ENCODE assay signal across 27 mouse cellular contexts in the genomic region with DNA sequence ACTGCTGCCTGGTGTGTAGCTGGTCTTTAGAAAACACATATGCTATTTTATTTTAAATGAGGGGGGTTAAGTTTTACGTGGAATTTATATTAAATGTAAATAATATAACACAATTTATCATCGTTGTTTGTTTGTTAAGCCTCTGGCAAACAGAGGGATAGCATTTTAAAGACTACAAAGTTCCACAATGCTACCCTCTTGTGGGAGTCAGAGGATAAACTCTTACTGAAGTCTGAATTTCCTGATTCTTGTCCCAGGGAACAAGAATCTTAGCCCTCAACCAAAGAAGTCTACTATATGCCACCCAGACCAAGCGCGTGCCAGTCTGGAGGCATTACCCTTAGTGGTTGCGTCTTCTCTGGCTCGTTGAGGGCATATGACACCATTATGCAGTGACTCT. TPM values are rescaled to one million over a fixed set of nuclear protein-coding genes. Genes with fewer than 3 reads are reported as not detected.
A peak's percentile ranks its signal among the peaks of the same experiment; 100 is the strongest.
DNase-seq lines count a peak whose midpoint lies in the region; ATAC-seq and TF ChIP-seq lines count a peak whose summit lies in the region.
"Had no signal": no experiment of that assay in that cellular context is flagged by ENCODE, and none has a peak within 500 bp of the region (broad histone marks: within the 10 kb centered on the region; RNA-seq: fewer than 3 reads in every experiment).

No protein-coding gene starts in this region.

- no peak for DNase-seq in gastrocnemius, adult 2 months
- no peak for DNase-seq in gastrocnemius, adult 18-20 months (ENCODE audit: low spot score)
- DNase-seq in layer of hippocampus, adult 2 months (ENCODE audit: low spot score in 2 of 2): no peak
- DNase-seq in layer of hippocampus, postnatal 25 days (ENCODE audit: extremely low spot score in 1 of 2, low spot score in 1 of 2): no peak
- DNase-seq in midbrain, postnatal 0 days (ENCODE audit: low spot score): no peak
- no peak for DNase-seq in cerebellum, adult 11 months
- DNase-seq in cerebellum, postnatal 14 days: no peak
- DNase-seq: adrenal gland, postnatal 10 days; cerebellum, adult 9-10 months; embryo, embryonic 11 days; gastrocnemius, postnatal 10 days; kidney, adult 11 months; kidney, postnatal 36 days; layer of hippocampus, adult 9-11 months; liver, embryonic 13.5 days; lung, adult 2 months had no signal

- no peak for ATAC-seq in midbrain, postnatal 0 days (ENCODE audit: low FRiP score)
- ATAC-seq in midbrain, embryonic 13.5 days: no peak
- ATAC-seq: CD4-positive, CD25-positive, alpha-beta regulatory T cell, adult 4 months; forebrain, embryonic 15.5 days had no signal

- H3K4me1 ChIP-seq in midbrain, postnatal 0 days (ENCODE audit: insufficient read depth, low read length): no peaks in the 10 kb centered on the region
- peaks cover 8% of the 10 kb centered on the region for H3K4me1 ChIP-seq in midbrain, embryonic 13.5 days (replicated peaks)
- H3K4me1 ChIP-seq: embryonic facial prominence, embryonic 12.5 days; heart, embryonic 10.5 days; heart, embryonic 15.5 days; kidney, embryonic 15.5 days; liver, embryonic 13.5 days; neural tube, embryonic 13.5 days had no signal

- no peaks in the 10 kb centered on the region for H3K36me3 ChIP-seq in midbrain, postnatal 0 days (ENCODE audit: insufficient read depth, low read length)
- no peaks in the 10 kb centered on the region for H3K36me3 ChIP-seq in midbrain, embryonic 13.5 days
- H3K36me3 ChIP-seq: embryonic facial prominence, embryonic 12.5 days; forebrain, embryonic 15.5 days; heart, embryonic 10.5 days; heart, embryonic 15.5 days; kidney, embryonic 15.5 days; limb, embryonic 13.5 days; liver, embryonic 13.5 days; neural tube, embryonic 13.5 days had no signal

- no peak overlapping the region for H3K4me3 ChIP-seq in gastrocnemius, adult 2 months
- no peak overlapping the region for H3K4me3 ChIP-seq in layer of hippocampus, adult 2 months
- no peak overlapping the region for H3K4me3 ChIP-seq in midbrain, postnatal 0 days (ENCODE audit: low read depth, low read length)
- no peak overlapping the region for H3K4me3 ChIP-seq in midbrain, embryonic 13.5 days (replicated peaks)
- H3K4me3 ChIP-seq: embryonic facial prominence, embryonic 12.5 days; forebrain, embryonic 15.5 days; heart, embryonic 10.5 days; heart, embryonic 15.5 days; kidney, embryonic 15.5 days; limb, embryonic 13.5 days; liver, embryonic 13.5 days; neural tube, embryonic 13.5 days had no signal

- no peak overlapping the region for H3K27ac ChIP-seq in gastrocnemius, adult 2 months
- H3K27ac ChIP-seq in layer of hippocampus, adult 2 months: no peak overlapping the region
- no peak overlapping the region for H3K27ac ChIP-seq in midbrain, postnatal 0 days (ENCODE audit: low read depth, low read length)
- no peak overlapping the region for H3K27ac ChIP-seq in midbrain, embryonic 13.5 days
- H3K27ac ChIP-seq: embryonic facial prominence, embryonic 12.5 days; forebrain, embryonic 15.5 days; heart, embryonic 10.5 days; heart, embryonic 15.5 days; kidney, embryonic 15.5 days; limb, embryonic 13.5 days; liver, embryonic 13.5 days; neural tube, embryonic 13.5 days had no signal

- no peak overlapping the region for H3K9ac ChIP-seq in midbrain, postnatal 0 days (replicated peaks; ENCODE audit: low read length, poor library complexity, severe bottlenecking)
- H3K9ac ChIP-seq in midbrain, embryonic 13.5 days (replicated peaks): no peak overlapping the region
- H3K9ac ChIP-seq: embryonic facial prominence, embryonic 12.5 days; forebrain, embryonic 15.5 days; heart, embryonic 15.5 days; kidney, embryonic 15.5 days; limb, embryonic 13.5 days; liver, embryonic 13.5 days; neural tube, embryonic 13.5 days had no signal

- no peak overlapping the region for H3K4me2 ChIP-seq in midbrain, postnatal 0 days (ENCODE audit: low read depth, low read length, poor library complexity, severe bottlenecking)
- no peak overlapping the region for H3K4me2 ChIP-seq in midbrain, embryonic 13.5 days (replicated peaks)
- H3K4me2 ChIP-seq: embryonic facial prominence, embryonic 12.5 days; forebrain, embryonic 15.5 days; heart, embryonic 15.5 days; kidney, embryonic 15.5 days; limb, embryonic 13.5 days; liver, embryonic 13.5 days; midbrain, embryonic 11.5 days; neural tube, embryonic 13.5 days had no signal

- intact Hi-C loops in gastrocnemius, adult 2 months (cut with DNase I): loop anchor here (5.0 kb wide), 1 partner anchor 205 kb away; no protein-coding TSS in a partner anchor

- H3K27me3 ChIP-seq in midbrain, postnatal 0 days (ENCODE audit: insufficient read depth, low read length): no peaks in the 10 kb centered on the region
- peaks cover 9% of the 10 kb centered on the region; the same call in 1 of the 2 replicates for H3K27me3 ChIP-seq in midbrain, embryonic 13.5 days
- H3K27me3 ChIP-seq: embryonic facial prominence, embryonic 12.5 days; forebrain, embryonic 15.5 days; heart, embryonic 15.5 days; kidney, embryonic 15.5 days; limb, embryonic 13.5 days; neural tube, embryonic 13.5 days had no signal

- H3K9me3 ChIP-seq in midbrain, postnatal 0 days (ENCODE audit: low read length): no peaks in the 10 kb centered on the region
- H3K9me3 ChIP-seq in midbrain, embryonic 13.5 days: no peaks in the 10 kb centered on the region
- H3K9me3 ChIP-seq: embryonic facial prominence, embryonic 12.5 days; forebrain, embryonic 15.5 days; heart, embryonic 10.5 days; heart, embryonic 15.5 days; kidney, embryonic 15.5 days; limb, embryonic 13.5 days; liver, embryonic 13.5 days; neural tube, embryonic 13.5 days had no signal

- peak; percentile 32; the same call in 1 of the 2 replicates for TF ChIP-seq CTCF in gastrocnemius, adult 2 months (IDR thresholded peaks at IDR 0.05)
- peak; percentile 68 for TF ChIP-seq CTCF in layer of hippocampus, adult 2 months (conservative IDR thresholded peaks at IDR 0.05)
- TF ChIP-seq CTCF in midbrain, postnatal 0 days (IDR thresholded peaks at IDR 0.05): peak; percentile 37; the same call in 1 of the 2 replicates

- WGBS in midbrain, postnatal 0 days: 87% methylated on average over 6 of the region's 6 CpGs
- WGBS in midbrain, embryonic 13.5 days: 87% methylated on average over 6 of the region's 6 CpGs

RNA-seq across cellular contexts. Expression of a gene that starts 31.2 kb away (rescaled TPM):
- total RNA-seq in gastrocnemius, adult 2 months (2021): 10 to 100 TPM; 66.9 to 86.2 TPM
- 10 to 100 TPM; 65.8 to 67.0 TPM for total RNA-seq in gastrocnemius, adult 18-20 months (2021)
- total RNA-seq in layer of hippocampus, adult 2 months (2021): 10 to 100 TPM; 55.5 to 59.4 TPM
- total RNA-seq in layer of hippocampus, postnatal 25 days (2021): 10 to 100 TPM; 57.8 to 65.9 TPM
- 34.3 and 54.6 TPM in 2 replicates for total RNA-seq in midbrain, postnatal 0 days (2014; rRNA removed)
- polyA plus RNA-seq in midbrain, postnatal 0 days (2015; fragmentation: Nextera tagmentation; extraction: Ambion mirVana): 112 and 124 TPM in 2 replicates
- 124 and 135 TPM in 2 replicates for polyA plus RNA-seq in midbrain, embryonic 13.5 days (2015; fragmentation: Nextera tagmentation; extraction: Ambion mirVana)

RNA-seq across cellular contexts. Expression of a gene that starts 32.2 kb away (rescaled TPM):
- total RNA-seq in gastrocnemius, adult 2 months (2021): not detected
- total RNA-seq in gastrocnemius, adult 18-20 months (2021): not detected
- 1 to 10 TPM in 1 of 2 experiments, under 1 TPM in 1; 0.91 to 1.7 TPM for total RNA-seq in layer of hippocampus, adult 2 months (2021)
- 1 to 10 TPM in 1 of 2 experiments, under 1 TPM in 1; 0.71 to 1.4 TPM for total RNA-seq in layer of hippocampus, postnatal 25 days (2021)
- total RNA-seq in midbrain, postnatal 0 days (2014; rRNA removed): 1.1 and 2.3 TPM in 2 replicates
- 2.1 and 2.2 TPM in 2 replicates for polyA plus RNA-seq in midbrain, postnatal 0 days (2015; fragmentation: Nextera tagmentation; extraction: Ambion mirVana)
- 0.73 and 0.79 TPM in 2 replicates for polyA plus RNA-seq in midbrain, embryonic 13.5 days (2015; fragmentation: Nextera tagmentation; extraction: Ambion mirVana)
- total RNA-seq: gastrocnemius, postnatal 10 days; heart, postnatal 25 days had no signal

RNA-seq across cellular contexts. Expression of a gene that starts 46.5 kb away (rescaled TPM):
- total RNA-seq in gastrocnemius, adult 2 months (2021): 10 to 100 TPM; 25.5 to 25.8 TPM
- 10 to 100 TPM; 23.8 to 26.7 TPM for total RNA-seq in gastrocnemius, adult 18-20 months (2021)
- 10 to 100 TPM; 41.6 to 44.1 TPM for total RNA-seq in layer of hippocampus, adult 2 months (2021)
- total RNA-seq in layer of hippocampus, postnatal 25 days (2021): 10 to 100 TPM; 40.5 to 44.7 TPM
- total RNA-seq in midbrain, postnatal 0 days (2014; rRNA removed): 32.9 and 38.1 TPM in 2 replicates
- 42.6 and 43.6 TPM in 2 replicates for polyA plus RNA-seq in midbrain, postnatal 0 days (2015; fragmentation: Nextera tagmentation; extraction: Ambion mirVana)
- polyA plus RNA-seq in midbrain, embryonic 13.5 days (2015; fragmentation: Nextera tagmentation; extraction: Ambion mirVana): 71.6 and 73.0 TPM in 2 replicates
